Mouse (Mus musculus) retina, adult 2 months (tissue): ENCODE results near the gene Fut1.
A peak's percentile ranks its signal among the peaks of the same experiment; 100 is the strongest.

Experiments
- DNase-seq: peaks from one replicate; pipeline ENCODE4 v3.0.0-alpha.2; 2012; ENCODE audit warnings: low read depth, low spot score

Gene Fut1

DNA sequence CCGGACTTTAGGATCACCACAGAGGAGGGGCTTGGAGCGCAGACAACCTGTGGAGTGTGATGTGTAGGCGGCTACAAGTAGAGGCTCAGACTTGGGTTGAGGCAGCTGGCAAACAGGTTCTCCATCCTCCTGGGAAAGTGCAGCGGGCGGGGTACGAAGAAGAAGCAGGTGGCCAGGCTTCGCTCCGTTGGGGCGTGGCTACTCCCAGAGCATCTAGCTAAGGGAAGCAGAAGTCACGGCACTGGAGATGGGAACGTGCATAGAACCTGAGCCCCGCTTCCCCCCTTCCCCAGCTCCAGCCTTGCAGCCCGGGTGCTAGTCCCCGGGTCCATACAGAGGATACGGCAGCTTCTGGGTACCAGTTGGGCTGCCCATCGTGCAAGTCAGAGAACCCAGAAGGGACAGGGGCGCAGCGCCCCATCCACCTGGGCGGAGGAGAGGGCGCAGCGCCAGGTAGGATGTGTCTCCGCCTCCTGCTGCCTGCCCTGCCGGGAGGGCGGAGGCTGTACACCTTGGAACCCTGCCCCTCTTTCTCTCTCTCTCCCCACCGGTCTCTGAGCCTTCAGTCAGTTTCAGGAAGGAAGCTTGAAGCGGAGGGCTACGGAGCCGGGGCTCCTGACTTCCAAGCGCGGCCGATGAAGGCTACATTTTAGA is at the start of gene Fut1:
Gene Fut1, plus strand, starts transcription at position 248 of the 654 bp plus-strand sequence.
- DNase-seq, result no peak

DNA sequence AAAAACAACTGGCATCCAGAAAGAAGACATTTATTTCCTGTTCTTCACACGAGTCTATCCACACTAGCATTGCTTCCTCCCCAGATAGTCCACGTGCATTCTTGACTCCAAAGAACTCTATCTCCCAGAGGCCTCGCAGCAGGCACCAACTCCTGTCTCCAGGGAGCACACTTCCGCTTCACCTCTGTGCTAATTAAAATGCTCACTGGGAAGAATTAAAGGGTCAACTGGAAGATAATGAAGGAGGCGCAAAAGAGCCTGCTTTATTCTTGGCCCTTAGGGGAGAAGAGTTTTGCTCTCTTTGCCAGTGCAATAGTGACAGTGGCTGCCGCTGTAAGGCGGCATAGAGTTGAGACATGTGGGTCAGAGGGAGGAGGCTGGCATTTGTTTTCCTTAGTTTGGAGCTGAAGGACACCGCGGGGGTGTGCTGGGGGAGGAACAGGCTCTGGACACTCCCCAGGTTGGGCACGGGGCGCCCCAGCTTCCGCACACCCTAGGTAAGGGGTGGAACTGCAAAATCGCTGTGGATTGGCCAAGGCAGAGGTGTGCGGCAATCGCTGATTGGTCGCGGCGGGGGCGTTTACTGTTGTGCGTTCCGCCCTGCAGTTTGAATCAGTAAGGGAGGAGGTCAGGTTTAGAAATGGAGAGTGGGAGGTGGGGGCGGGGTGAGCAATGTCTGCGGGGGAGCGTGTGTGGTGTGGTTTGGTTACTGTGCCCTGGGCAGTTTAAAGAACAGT is 49.1 kb upstream of the Fut1 start:
- DNase-seq, result peak; percentile 69

DNA sequence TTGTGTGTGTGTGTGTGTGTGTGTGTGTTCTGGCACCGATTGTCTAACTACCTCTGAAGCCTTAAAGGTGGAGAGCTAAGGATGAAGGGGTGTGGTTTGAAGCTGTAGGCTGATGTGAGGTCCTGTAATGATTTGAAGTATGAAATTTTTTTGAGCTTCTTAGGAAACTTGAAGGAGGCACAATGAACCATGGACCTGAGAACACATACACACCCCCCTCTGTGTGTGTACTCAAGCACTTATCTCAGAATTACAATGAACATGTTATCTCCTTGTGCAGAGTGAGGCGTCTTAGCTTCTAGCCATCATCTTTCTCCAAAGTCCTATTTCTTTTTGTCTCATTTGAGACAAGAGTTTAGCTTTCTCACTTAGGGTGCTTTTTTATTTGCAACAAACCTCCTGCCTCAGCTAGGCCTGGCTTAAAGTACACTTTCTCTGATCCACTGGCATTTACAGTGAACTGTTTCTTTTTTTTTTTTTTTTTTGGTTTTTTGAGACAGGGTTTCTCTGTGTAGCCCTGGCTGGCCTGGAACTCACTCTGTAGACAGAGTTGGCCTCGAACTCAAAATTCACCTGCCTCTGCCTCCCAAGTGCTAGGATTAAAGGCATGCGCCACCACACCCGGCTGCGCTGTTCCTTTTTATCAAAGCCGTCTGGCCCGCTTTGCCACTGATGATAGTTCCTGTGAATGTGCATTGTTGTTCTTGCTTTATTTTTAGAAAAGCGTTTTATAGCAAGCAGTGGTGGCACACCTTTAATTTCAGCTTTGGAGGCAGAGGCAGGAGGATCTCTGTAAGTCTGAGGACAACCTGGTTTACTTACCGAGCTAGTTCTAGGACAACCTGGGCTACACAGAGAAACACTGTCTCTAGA is 48.3 kb upstream of the Fut1 start:
- DNase-seq, result no peak

- no peak for DNase-seq
These were observed 46.9 kb upstream of the Fut1 start, which contains the start of gene Bcat2 for GRCm38 (mm10) chr7:45570103-45570741. Bcat2 (plus strand) TSS chr7:45570153.

DNA sequence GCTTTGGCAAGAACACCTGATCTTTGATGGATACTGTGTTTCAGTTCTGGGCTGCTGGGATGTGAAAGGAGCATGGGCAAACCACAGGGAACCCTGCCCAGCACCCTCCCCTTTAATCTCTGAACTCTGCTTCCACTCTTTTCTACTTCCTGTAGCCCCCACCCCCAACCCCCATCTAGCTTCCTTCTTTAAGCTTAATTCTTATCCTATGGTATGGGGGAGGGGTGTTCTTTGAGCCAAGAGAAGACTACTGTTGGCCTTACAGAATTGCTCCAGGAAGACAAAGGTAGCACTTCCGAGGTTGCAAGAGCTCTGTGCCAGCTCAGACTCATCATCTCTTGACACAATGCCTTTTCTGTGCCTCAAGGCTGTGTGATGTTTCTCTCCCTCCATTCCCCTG is 45.1 kb upstream of the Fut1 start:
- no peak for DNase-seq

- DNase-seq, result no peak
These were observed 43.1 kb upstream of the Fut1 start for GRCm38 (mm10) chr7:45573954-45574353.

DNA sequence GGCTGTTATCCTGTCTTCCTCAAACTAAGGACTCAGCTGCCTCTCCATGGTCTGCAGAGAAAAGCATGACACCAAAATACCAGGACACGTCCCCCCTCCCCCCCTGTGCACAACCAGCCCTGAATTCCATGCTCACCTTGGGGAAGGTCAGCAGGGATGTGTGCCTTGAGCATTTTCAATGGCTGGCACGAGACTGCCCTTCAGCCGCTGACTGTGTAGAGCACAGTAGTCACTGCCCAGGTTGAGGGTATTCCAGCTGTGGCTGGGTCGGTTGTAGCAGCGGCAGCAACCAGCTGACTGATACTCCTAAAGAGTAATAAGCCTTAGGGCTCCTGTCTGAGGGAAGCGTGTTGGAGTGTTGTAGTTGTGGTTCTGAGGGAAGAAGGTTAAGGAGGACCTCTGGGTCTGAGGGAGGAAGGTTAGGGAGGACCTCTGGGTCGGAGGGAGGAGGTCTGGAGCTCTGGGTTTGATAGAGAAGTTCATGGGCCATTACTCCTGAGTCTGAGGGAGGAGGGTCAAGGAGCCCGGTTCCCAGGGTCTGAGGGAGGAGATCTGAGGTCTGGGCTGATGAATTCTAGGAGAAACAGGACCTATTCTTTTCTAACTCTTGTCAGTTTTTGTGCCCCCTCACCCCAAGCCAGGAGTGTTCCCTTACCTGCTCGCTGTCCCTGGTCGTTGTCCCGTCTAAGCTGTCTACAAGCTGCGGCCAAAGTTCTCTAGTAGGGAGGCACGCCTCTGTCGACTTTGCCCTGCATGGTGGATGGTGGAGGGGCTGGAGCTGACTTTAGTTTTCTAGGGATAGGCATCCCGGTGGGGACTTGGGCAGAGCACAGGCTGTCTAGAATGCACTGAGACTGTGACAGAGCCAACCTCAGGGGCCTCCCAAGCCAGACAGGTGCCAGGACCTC is 42.4 kb upstream of the Fut1 start:
- DNase-seq, result no peak

GRCm38 (mm10) chr7:45585923-45586322 is 31.2 kb upstream of the Fut1 start:
- DNase-seq, result no peak

GRCm38 (mm10) chr7:45587631-45588592 is 29.2 kb upstream of the Fut1 start:
- DNase-seq, result no peak

- DNase-seq, result peak; percentile 75
These were observed 27.9 kb upstream of the Fut1 start for GRCm38 (mm10) chr7:45589173-45589572.

DNA sequence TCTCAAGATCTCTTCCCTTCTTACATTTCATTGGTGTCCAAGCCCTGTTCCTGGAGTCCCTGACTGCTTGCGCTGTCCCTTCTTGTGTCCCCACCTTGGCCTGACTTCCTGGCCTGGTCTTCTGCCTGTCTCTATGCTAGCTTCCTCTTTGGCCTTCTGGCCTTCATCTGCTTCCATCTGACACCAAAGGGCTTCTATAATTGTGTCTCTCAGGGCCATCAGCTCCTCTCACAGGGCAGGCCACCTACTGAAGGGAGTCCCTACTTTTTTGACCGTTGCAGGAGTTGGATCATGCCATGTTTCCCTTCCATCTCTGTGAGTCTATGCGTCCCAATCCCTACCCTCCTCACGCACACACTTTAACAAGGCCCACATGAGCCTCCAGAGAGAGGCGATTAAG is 27.2 kb upstream of the Fut1 start:
- DNase-seq, result no peak

DNA sequence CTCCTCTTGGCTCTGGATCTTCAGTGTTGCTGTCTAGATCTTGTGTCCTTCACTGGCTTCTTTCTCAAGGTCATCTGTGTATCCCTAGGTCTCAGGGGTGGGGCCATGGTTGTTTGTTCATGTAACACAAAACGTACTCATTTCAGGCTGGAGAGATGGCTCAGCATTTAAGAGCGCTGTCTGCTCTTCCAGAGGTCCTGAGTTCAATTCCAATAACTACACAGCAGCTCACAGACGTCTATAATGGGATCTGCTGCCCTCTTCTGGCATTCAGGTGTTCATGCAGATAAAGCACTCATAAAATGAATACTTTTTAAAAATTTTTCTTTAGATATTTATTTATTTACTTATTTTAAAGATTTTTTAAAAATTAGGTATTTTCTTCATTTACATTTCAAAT is 26.2 kb upstream of the Fut1 start:
- no peak for DNase-seq

GRCm38 (mm10) chr7:45591880-45592279 is 25.2 kb upstream of the Fut1 start:
- DNase-seq, result no peak

DNA sequence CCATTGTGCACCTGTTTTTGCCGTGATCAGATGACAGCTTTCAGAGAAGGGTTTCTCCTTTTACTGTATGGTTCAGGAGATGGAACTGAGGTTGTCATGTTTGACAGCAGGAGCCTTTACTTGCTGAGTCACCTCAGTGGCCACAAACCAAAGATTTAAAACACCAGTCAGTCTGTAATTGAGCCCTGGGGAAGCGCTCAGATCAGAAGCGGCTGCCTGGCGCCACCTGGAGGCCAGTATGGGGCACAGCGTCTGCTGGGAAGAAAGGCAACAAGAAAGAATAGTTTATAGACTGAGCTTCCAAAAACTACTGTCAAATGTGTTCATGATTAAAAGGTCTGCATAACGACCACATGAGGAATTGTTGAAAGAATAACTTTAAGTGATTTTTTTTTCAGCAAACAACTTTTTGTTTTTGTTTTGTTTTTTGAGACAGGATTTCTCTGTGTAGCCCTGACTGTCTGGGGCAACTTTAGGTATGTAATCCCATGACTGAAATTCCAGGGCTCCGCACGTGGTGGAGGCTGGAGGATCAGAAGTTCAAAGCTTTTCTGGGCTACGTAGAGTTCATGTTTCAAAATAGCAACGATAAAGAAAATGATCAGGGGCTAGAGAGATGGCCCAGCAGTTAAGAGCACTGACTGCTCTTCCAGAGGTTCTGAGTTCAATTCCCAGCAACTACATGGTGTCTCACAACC is 23.8 kb upstream of the Fut1 start:
- DNase-seq, result no peak

- DNase-seq, result no peak
These were observed 21.9 kb upstream of the Fut1 start for GRCm38 (mm10) chr7:45595176-45595575.

GRCm38 (mm10) chr7:45596107-45596506 is 21.0 kb upstream of the Fut1 start:
- no peak for DNase-seq

DNA sequence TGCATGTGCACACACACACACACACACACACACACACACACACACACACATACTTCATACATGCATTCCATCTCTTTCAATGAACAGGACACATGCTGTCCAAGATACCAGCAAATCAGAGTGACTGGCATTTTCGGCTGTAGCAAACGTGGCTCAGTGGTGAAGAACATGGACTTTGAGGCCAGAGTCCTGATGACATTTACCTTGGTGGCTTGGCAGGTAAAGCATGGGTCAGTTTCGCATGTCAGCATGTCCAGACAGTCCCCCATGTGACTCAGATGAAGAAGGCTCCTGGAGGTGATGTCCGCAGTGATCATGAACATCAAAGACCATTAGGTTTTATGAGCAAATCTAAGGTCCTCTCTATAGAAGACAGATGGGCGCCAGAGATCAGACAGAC is 20.1 kb upstream of the Fut1 start:
- DNase-seq, result no peak

DNA sequence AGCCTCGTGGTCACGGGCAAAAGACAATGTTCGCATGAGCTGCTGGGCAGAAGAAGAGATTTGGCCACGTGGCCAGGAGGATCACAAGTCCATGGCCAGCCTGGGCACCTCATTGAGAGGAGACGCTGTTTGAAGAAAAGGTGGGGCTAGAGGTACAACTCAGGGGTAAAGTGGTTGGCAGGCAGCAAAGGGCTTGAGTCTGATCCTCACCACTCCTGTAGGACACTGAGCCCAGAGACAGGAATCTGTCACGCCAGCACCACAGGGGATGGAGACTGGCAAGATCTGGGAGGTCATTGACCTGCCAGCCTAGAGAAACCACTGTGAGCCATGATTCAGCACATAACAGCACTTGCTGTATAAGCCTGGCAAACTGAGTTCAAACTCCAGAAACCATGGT is 19.6 kb upstream of the Fut1 start:
- no peak for DNase-seq
